Mouse (Mus musculus) neural tube, embryonic 12.5 days (tissue): ENCODE measurements around the gene Pxn. TPM values are rescaled to one million over a fixed set of nuclear protein-coding genes. Genes with fewer than 3 reads are reported as not detected.

Source experiments
- ATAC-seq: fragments of 200-750 bp; cut with Nextera tagmentation; 2 replicates; pipeline ENCODE4 v1.8.0; 2017; ENCODE audit warnings: low read depth, mild to moderate bottlenecking, moderate TSS enrichment, moderate library complexity; ENCODE audit not compliant: low FRiP score
- H3K27ac ChIP-seq: fragments of 300-500 bp; sonication (generic); 2 replicates; pipeline ENCODE4 v1.5.1; 2016
- H3K27me3 ChIP-seq: fragments of 300-500 bp; sonication (generic); replicated peaks from 2 replicates; pipeline ENCODE4 v1.6.1; 2016; ENCODE audit warnings: mild to moderate bottlenecking
- H3K36me3 ChIP-seq: fragments of 300-500 bp; sonication (generic); 2 replicates; pipeline ENCODE4 v1.6.1; 2016; ENCODE audit warnings: mild to moderate bottlenecking
- H3K4me1 ChIP-seq: fragments of 300-500 bp; sonication (generic); 2 replicates; pipeline ENCODE4 v1.6.1; 2016
- H3K4me2 ChIP-seq: fragments of 300-500 bp; sonication (generic); replicated peaks from 2 replicates; pipeline ENCODE4 v1.6.1; 2016; ENCODE audit warnings: mild to moderate bottlenecking
- H3K4me3 ChIP-seq: fragments of 300-500 bp; sonication (generic); 2 replicates; pipeline ENCODE4 v1.5.1; 2016
- H3K9ac ChIP-seq: fragments of 300-500 bp; sonication (generic); 2 replicates; pipeline ENCODE4 v1.6.1; 2016; ENCODE audit warnings: mild to moderate bottlenecking
- H3K9me3 ChIP-seq: fragments of 300-500 bp; sonication (generic); 2 replicates; pipeline ENCODE4 v1.6.1; 2016; ENCODE audit warnings: mild to moderate bottlenecking
- WGBS: fragments of 180-500 bp; shearing (Covaris S2); methylation state at CpG from one replicate; pipeline ENCODE4 v1.1.7; 2016; 5-methylcytosine and 5-hydroxymethylcytosine counted together
- polyA plus RNA-seq: library from polyadenylated mRNA; unstranded; fragments of >200 nt; fragmentation: Nextera tagmentation; extraction: Ambion mirVana; gene quantifications from 2 replicates; pipeline ENCODE4 v1.2.1, GENCODE M21; 2016

Gene Pxn
- polyA plus RNA-seq, 1 experiment from 2014 or later = 33.5 TPM

GRCm38 (mm10) chr5:115525416-115525815 lies 18.9 kb downstream of the Pxn start:
- H3K36me3 ChIP-seq = no peaks in the 10 kb centered on the region
- WGBS = 93% methylated on average over 4 of the region's 4 CpGs
- H3K27ac ChIP-seq = no peak overlapping the region
- H3K4me3 ChIP-seq = no peak overlapping the region
- H3K4me2 ChIP-seq = no peak overlapping the region
- H3K27me3 ChIP-seq = no peaks in the 10 kb centered on the region
- H3K9me3 ChIP-seq = no peaks in the 10 kb centered on the region
- H3K4me1 ChIP-seq = peaks cover 24% of the 10 kb centered on the region
- ATAC-seq = no peak
- no peak overlapping the region for H3K9ac ChIP-seq

GRCm38 (mm10) chr5:115525943-115526342 lies 19.5 kb downstream of the Pxn start:
- Histone ChIP-seq H3K9ac (no peak overlapping the region), H3K4me3 (no peak overlapping the region), H3K36me3 (no peaks in the 10 kb centered on the region), H3K27ac (no peak overlapping the region), H3K4me1 (peaks cover 29% of the 10 kb centered on the region), H3K4me2 (no peak overlapping the region), H3K9me3 (no peaks in the 10 kb centered on the region), H3K27me3 (no peaks in the 10 kb centered on the region)
- whole genome bisulfite sequencing = 88% methylated on average over 9 of the region's 9 CpGs
- ATAC-seq = no peak

GRCm38 (mm10) chr5:115526456-115527202 lies 20.2 kb downstream of the Pxn start:
- Histone ChIP-seq H3K4me3 (no peak overlapping the region), H3K9ac (no peak overlapping the region), H3K9me3 (no peaks in the 10 kb centered on the region), H3K27me3 (no peaks in the 10 kb centered on the region), H3K27ac (no peak overlapping the region), H3K36me3 (no peaks in the 10 kb centered on the region), H3K4me2 (no peak overlapping the region), H3K4me1 (peaks cover 36% of the 10 kb centered on the region)
- 91% methylated on average over 17 of the region's 17 CpGs for WGBS
- ATAC-seq = no peak

GRCm38 (mm10) chr5:115528128-115528527 lies 21.7 kb downstream of the Pxn start:
- H3K4me1 ChIP-seq = peaks cover 43% of the 10 kb centered on the region

GRCm38 (mm10) chr5:115529364-115529741 lies 22.9 kb downstream of the Pxn start:
- Histone ChIP-seq H3K9me3 (no peaks in the 10 kb centered on the region), H3K4me3 (no peak overlapping the region), H3K27ac (no peak overlapping the region), H3K27me3 (no peaks in the 10 kb centered on the region), H3K4me1 (peaks cover 45% of the 10 kb centered on the region), H3K36me3 (no peaks in the 10 kb centered on the region), H3K4me2 (no peak overlapping the region), H3K9ac (no peak overlapping the region)
- no peak for ATAC-seq
- 75% methylated on average over 8 of the region's 8 CpGs for WGBS

More at GRCm38 (mm10) chr5:115528128-115528527, 21.7 kb downstream of the Pxn start:
- H3K4me2 ChIP-seq = no peak overlapping the region
- no peak overlapping the region for H3K9ac ChIP-seq
- H3K9me3 ChIP-seq = no peaks in the 10 kb centered on the region
- no peaks in the 10 kb centered on the region for H3K27me3 ChIP-seq
- H3K36me3 ChIP-seq = no peaks in the 10 kb centered on the region
- no peak overlapping the region for H3K27ac ChIP-seq
- ATAC-seq = no peak
- H3K4me3 ChIP-seq = no peak overlapping the region
- WGBS = 89% methylated on average over 5 of the region's 5 CpGs

GRCm38 (mm10) chr5:115529742-115530446 lies 23.4 kb downstream of the Pxn start:
- Histone ChIP-seq H3K4me3 (no peak overlapping the region), H3K27me3 (0 out of 2 replicates have a peak, but pooled peaks cover 3% of the 10 kb centered on the region), H3K9me3 (no peaks in the 10 kb centered on the region), H3K36me3 (no peaks in the 10 kb centered on the region), H3K4me1 (peaks cover 51% of the 10 kb centered on the region), H3K27ac (no peak overlapping the region; the same call in 1 of the 2 replicates), H3K4me2 (no peak overlapping the region), H3K9ac (0 out of 2 replicates have a peak overlapping the region, but pooled peaks have one; percentile 33)
- WGBS = 70% methylated on average over 7 of the region's 7 CpGs
- no peak for ATAC-seq

GRCm38 (mm10) chr5:115530447-115530809 lies 24.0 kb downstream of the Pxn start:
- Histone ChIP-seq H3K36me3 (no peaks in the 10 kb centered on the region), H3K9ac (0 out of 2 replicates have a peak overlapping the region, but pooled peaks have one; percentile 33), H3K4me3 (no peak overlapping the region), H3K4me2 (no peak overlapping the region), H3K27ac (no peak overlapping the region), H3K4me1 (peaks cover 56% of the 10 kb centered on the region), H3K27me3 (0 out of 2 replicates have a peak, but pooled peaks cover 3% of the 10 kb centered on the region), H3K9me3 (no peaks in the 10 kb centered on the region)
- 62% methylated on average over 8 of the region's 8 CpGs for WGBS
- no peak for ATAC-seq

GRCm38 (mm10) chr5:115531671-115532270 lies 25.3 kb downstream of the Pxn start:
- peak overlapping the region; percentile 17; the same call in 1 of the 2 replicates for H3K9ac ChIP-seq
- peak; percentile 66 for ATAC-seq
- no peak overlapping the region for H3K4me3 ChIP-seq
- H3K36me3 ChIP-seq = no peaks in the 10 kb centered on the region
- WGBS = 41% methylated on average over 18 of the region's 18 CpGs
- H3K4me2 ChIP-seq = peak overlapping the region; percentile 21
- no peaks in the 10 kb centered on the region for H3K9me3 ChIP-seq
- H3K27ac ChIP-seq = peak overlapping the region; percentile 27; the same call in 1 of the 2 replicates
- H3K4me1 ChIP-seq = peaks cover 58% of the 10 kb centered on the region
- 0 out of 2 replicates have a peak, but pooled peaks cover 3% of the 10 kb centered on the region for H3K27me3 ChIP-seq

GRCm38 (mm10) chr5:115534290-115534731 lies 27.8 kb downstream of the Pxn start:
- WGBS = 24% methylated on average over 16 of the region's 16 CpGs
- Histone ChIP-seq H3K4me2 (no peak overlapping the region), H3K36me3 (no peaks in the 10 kb centered on the region), H3K27me3 (0 out of 2 replicates have a peak, but pooled peaks cover 6% of the 10 kb centered on the region), H3K9me3 (no peaks in the 10 kb centered on the region), H3K9ac (no peak overlapping the region), H3K4me3 (no peak overlapping the region), H3K4me1 (peaks cover 65% of the 10 kb centered on the region), H3K27ac (no peak overlapping the region)
- ATAC-seq = no peak

GRCm38 (mm10) chr5:115534856-115535255 lies 28.4 kb downstream of the Pxn start:
- Histone ChIP-seq H3K4me3 (no peak overlapping the region), H3K27ac (no peak overlapping the region), H3K9ac (no peak overlapping the region), H3K9me3 (no peaks in the 10 kb centered on the region), H3K27me3 (0 out of 2 replicates have a peak, but pooled peaks cover 6% of the 10 kb centered on the region), H3K4me2 (no peak overlapping the region), H3K4me1 (peaks cover 62% of the 10 kb centered on the region), H3K36me3 (no peaks in the 10 kb centered on the region)
- 58% methylated on average over 8 of the region's 8 CpGs for WGBS
- no peak for ATAC-seq

GRCm38 (mm10) chr5:115535635-115536034 lies 29.2 kb downstream of the Pxn start:
- Histone ChIP-seq H3K9ac (no peak overlapping the region), H3K4me1 (peaks cover 54% of the 10 kb centered on the region), H3K9me3 (no peaks in the 10 kb centered on the region), H3K4me2 (no peak overlapping the region), H3K4me3 (no peak overlapping the region), H3K27me3 (0 out of 2 replicates have a peak, but pooled peaks cover 6% of the 10 kb centered on the region), H3K27ac (no peak overlapping the region), H3K36me3 (no peaks in the 10 kb centered on the region)
- no peak for ATAC-seq
- 37% methylated on average over 7 of the region's 7 CpGs for WGBS
